Mouse (Mus musculus) ES-E14 (cell line): ENCODE data around the gene Proser2.

ENCODE experiments used
- CHD2 ChIP-seq: IDR thresholded peaks from 2 replicates; pipeline ENCODE4 v1.6.1; 2014; ENCODE audit warnings: mild to moderate bottlenecking, low read depth, low read length, inconsistent platforms
- HCFC1 ChIP-seq: IDR thresholded peaks from 2 replicates; pipeline ENCODE4 v1.6.1; 2012; ENCODE audit warnings: low read length, inconsistent platforms, borderline replicate concordance; ENCODE audit not compliant: insufficient read depth
- MAFK ChIP-seq: IDR thresholded peaks from 2 replicates; pipeline ENCODE4 v1.6.1; 2014; ENCODE audit warnings: mild to moderate bottlenecking, low read depth, low read length, inconsistent platforms; ENCODE audit not compliant: insufficient read depth
- ZNF384 ChIP-seq: IDR thresholded peaks from 2 replicates; pipeline ENCODE4 v1.6.1; 2012; ENCODE audit warnings: low read depth, low read length, inconsistent platforms

DNA sequence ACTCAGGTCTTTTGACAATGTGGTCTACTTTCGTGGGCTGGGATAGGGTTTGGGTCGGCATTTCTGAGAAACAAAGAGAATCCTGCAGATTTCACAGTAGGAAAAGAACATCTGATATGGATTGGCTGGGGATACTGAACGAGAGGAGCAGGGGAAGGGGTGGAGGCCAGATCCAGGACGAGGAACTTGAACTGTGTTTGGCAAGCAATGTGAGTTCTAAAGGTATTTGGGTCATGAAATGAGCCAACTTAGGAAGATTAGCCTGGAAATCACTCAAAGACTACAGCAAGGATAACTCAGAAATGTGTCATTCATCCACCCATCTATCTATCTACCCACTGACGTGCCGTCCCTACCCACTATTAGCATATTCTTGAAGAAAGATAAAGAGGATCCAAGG, 62.7 kb downstream of the Proser2 start:
- no peak for TF ChIP-seq ZNF384
- TF ChIP-seq HCFC1 = no peak
- TF ChIP-seq MAFK = no peak
- TF ChIP-seq CHD2 = no peak
